Mouse (Mus musculus) MEL (cell line): ENCODE data around the gene Rpl6.

Source experiments
- CHD2 ChIP-seq: IDR thresholded peaks from 2 replicates; pipeline ENCODE4 v1.6.1; 2011; ENCODE audit warnings: low read length, improper control_type of control experiment
- EP300 ChIP-seq, 2 experiments: IDR thresholded peaks; 2 replicates each; pipeline ENCODE4 v1.6.1; 2011; ENCODE audit warnings: improper control_type of control experiment in 2 of 2, low read length in 2 of 2, low read depth in 1 of 2, mild to moderate bottlenecking in 1 of 2
- MAX ChIP-seq: IDR thresholded peaks from 2 replicates; pipeline ENCODE4 v1.6.1; 2011; ENCODE audit warnings: low read length, improper control_type of control experiment
- POLR2AphosphoS2 ChIP-seq: IDR thresholded peaks from 2 replicates; pipeline ENCODE4 v1.6.1; 2011; ENCODE audit warnings: low read length, improper control_type of control experiment
- POLR2AphosphoS5 ChIP-seq: IDR thresholded peaks from 2 replicates; pipeline ENCODE4 v1.6.1; 2012; ENCODE audit warnings: low read depth, borderline replicate concordance, mild to moderate bottlenecking, inconsistent platforms, low read length, moderate library complexity, mixed read lengths
- TBP ChIP-seq: IDR thresholded peaks from 2 replicates; pipeline ENCODE4 v1.8.0; 2011; ENCODE audit warnings: low read depth, low read length, improper control_type of control experiment
- TCF12 ChIP-seq: IDR thresholded peaks from 2 replicates; pipeline ENCODE4 v1.6.1; 2014; ENCODE audit warnings: low read depth, mild to moderate bottlenecking, inconsistent platforms, low read length, improper control_type of control experiment, moderate library complexity
- ZNF384 ChIP-seq: IDR thresholded peaks from 2 replicates; pipeline ENCODE4 v1.6.1; 2012; ENCODE audit warnings: low read depth, mild to moderate bottlenecking, inconsistent platforms, low read length, improper control_type of control experiment

DNA sequence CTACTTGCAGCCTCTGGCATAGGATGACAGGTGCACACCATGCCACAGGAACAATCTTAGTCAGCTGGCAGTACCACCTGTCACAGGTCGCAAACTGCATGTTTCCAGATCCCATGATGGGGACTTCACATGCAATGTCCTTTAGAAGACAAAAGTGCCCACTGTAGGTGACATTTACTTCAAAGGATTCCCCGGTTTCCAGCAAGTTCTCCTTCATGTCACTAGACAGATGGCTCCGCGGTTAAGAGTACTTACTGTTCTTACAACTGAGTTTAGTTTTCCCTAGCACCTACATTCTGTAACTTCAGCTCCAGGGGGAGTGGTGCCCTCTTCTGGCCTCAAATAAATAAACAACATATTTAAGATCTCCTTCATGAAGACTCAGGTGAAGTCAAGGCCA, 31.4 kb upstream of the Rpl6 start:
- TF ChIP-seq MAX (no peak), ZNF384 (no peak), CHD2 (no peak), TBP (no peak), POLR2AphosphoS2 (no peak), EP300 (IDR thresholded peaks at IDR 0.05; ENCODE audit: low read depth in 1 of 2, low read length in 2 of 2) (no peak), POLR2AphosphoS5 (no peak), TCF12 (no peak)
